Mouse (Mus musculus): Measurements from ENCODE around the gene Azin2. TPM values are rescaled to one million over a fixed set of nuclear protein-coding genes. Genes with fewer than 3 reads are reported as not detected.

Azin2 gene
- not detected for polyA plus RNA-seq (2014; fragmentation: Illumina TruSeq; extraction: RNeasy Lipid Tissue Mini Kit (QIAGEN cat#74804); ENCODE audit: low read depth, low replicate concordance)

GRCm38 (mm10) chr4:128962029-128962925 is at the start of gene Azin2:
TSS of gene Azin2 (minus strand) at chr4:128962442.

GRCm38 (mm10) chr4:128991500-128992008 is 29.3 kb upstream of the Azin2 start, which contains the start of gene Ak2:
TSS of gene Ak2 (plus strand) at chr4:128991958.

GRCm38 (mm10) chr4:128883379-128883781 is 78.9 kb downstream of the Azin2 start, which contains the start of gene Trim62:
TSS of gene Trim62 (plus strand) at chr4:128883580.

Other genes starting within 250 kb of the Azin2 start
- gene A3galt2, start 207.1 kb downstream of the Azin2 start, polyA plus RNA-seq (2014; fragmentation: Illumina TruSeq; extraction: RNeasy Lipid Tissue Mini Kit (QIAGEN cat#74804); ENCODE audit: low read depth, low replicate concordance): not detected
- gene Zfp362, start 156.4 kb downstream of the Azin2 start, polyA plus RNA-seq (2014; fragmentation: Illumina TruSeq; extraction: RNeasy Lipid Tissue Mini Kit (QIAGEN cat#74804); ENCODE audit: low read depth, low replicate concordance): 1.7 TPM
- gene Trim62, start 78.9 kb downstream of the Azin2 start, polyA plus RNA-seq (2014; fragmentation: Illumina TruSeq; extraction: RNeasy Lipid Tissue Mini Kit (QIAGEN cat#74804); ENCODE audit: low read depth, low replicate concordance): 0.26 TPM
- gene Ak2, start 29.5 kb upstream of the Azin2 start, polyA plus RNA-seq (2014; fragmentation: Illumina TruSeq; extraction: RNeasy Lipid Tissue Mini Kit (QIAGEN cat#74804); ENCODE audit: low read depth, low replicate concordance): 97.6 TPM
- 11.2 TPM for gene Rnf19b, start 95.8 kb upstream of the Azin2 start, polyA plus RNA-seq (2014; fragmentation: Illumina TruSeq; extraction: RNeasy Lipid Tissue Mini Kit (QIAGEN cat#74804); ENCODE audit: low read depth, low replicate concordance)
- gene Tmem54, start 143.1 kb upstream of the Azin2 start, polyA plus RNA-seq (2014; fragmentation: Illumina TruSeq; extraction: RNeasy Lipid Tissue Mini Kit (QIAGEN cat#74804); ENCODE audit: low read depth, low replicate concordance): not detected
- gene Hpca, start 159.6 kb upstream of the Azin2 start, polyA plus RNA-seq (2014; fragmentation: Illumina TruSeq; extraction: RNeasy Lipid Tissue Mini Kit (QIAGEN cat#74804); ENCODE audit: low read depth, low replicate concordance): not detected
- gene Fndc5, start 174.6 kb upstream of the Azin2 start, polyA plus RNA-seq (2014; fragmentation: Illumina TruSeq; extraction: RNeasy Lipid Tissue Mini Kit (QIAGEN cat#74804); ENCODE audit: low read depth, low replicate concordance): not detected
- 22.5 TPM for gene S100pbp, start 227.3 kb upstream of the Azin2 start, polyA plus RNA-seq (2014; fragmentation: Illumina TruSeq; extraction: RNeasy Lipid Tissue Mini Kit (QIAGEN cat#74804); ENCODE audit: low read depth, low replicate concordance)
- 5.2 TPM for gene Yars, start 227.3 kb upstream of the Azin2 start, polyA plus RNA-seq (2014; fragmentation: Illumina TruSeq; extraction: RNeasy Lipid Tissue Mini Kit (QIAGEN cat#74804); ENCODE audit: low read depth, low replicate concordance)

Measured in liver, adult 10 weeks (tissue).